8 mouse cellular contexts compared by ENCODE assay signal in genomic region chr7:49399314-49399713, GRCm38 (mm10).
A peak's percentile ranks its signal among the peaks of the same experiment; 100 is the strongest.
DNase-seq lines count a peak whose midpoint lies in the region; ATAC-seq and TF ChIP-seq lines count a peak whose summit lies in the region.

No protein-coding gene starts in this region.

- DNase-seq in heart, adult 2 months = peak in 1 of 2 experiments; percentile 27
- DNase-seq in heart, postnatal 25 days (ENCODE audit: low spot score) = no peak
- DNase-seq in brain, adult 2 months (ENCODE audit: low read depth, low spot score) = peak; percentile 89
- peak; percentile 70 for DNase-seq in intestine, embryonic 14.5 days (ENCODE audit: low spot score)
- peak; percentile 66 to 72 for DNase-seq in left cerebral cortex, postnatal 10 days (ENCODE audit: extremely low spot score in 1 of 2, low spot score in 2 of 2)
- DNase-seq in spleen, adult 12 weeks (ENCODE audit: low spot score) = peak; percentile 6

- H3K36me3 ChIP-seq in heart, adult 2 months (ENCODE audit: control insufficient read depth, insufficient read depth, low read length) = no peaks in the 10 kb centered on the region
- H3K36me3 ChIP-seq in intestine, embryonic 14.5 days (ENCODE audit: control insufficient read depth, insufficient read depth, low read length) = no peaks in the 10 kb centered on the region
- no peaks in the 10 kb centered on the region for H3K36me3 ChIP-seq in midbrain, embryonic 12.5 days

- H3K4me2 ChIP-seq in intestine, embryonic 14.5 days (ENCODE audit: low read length) = no peak overlapping the region
- H3K4me2 ChIP-seq in midbrain, embryonic 12.5 days (replicated peaks) = no peak overlapping the region

- intact Hi-C loops in heart, adult 2 months (cut with DNase I) = loop anchor here (2.0 to 5.0 kb wide), 3 partner anchors 27 to 147 kb away; no protein-coding TSS in a partner anchor
- intact Hi-C loops in heart, postnatal 25 days (cut with DNase I) = loop anchor here (2.0 kb wide), 1 partner anchor 25 kb away; no protein-coding TSS in a partner anchor
- intact Hi-C loops in left cerebral cortex, postnatal 10 days (cut with DNase I) = no loop called here

- no peak overlapping the region for H3K4me3 ChIP-seq in heart, adult 2 months
- no peak overlapping the region for H3K4me3 ChIP-seq in intestine, embryonic 14.5 days (ENCODE audit: low read depth, low read length)
- H3K4me3 ChIP-seq in midbrain, embryonic 12.5 days = no peak overlapping the region

- peaks cover 4% of the 10 kb centered on the region for H3K4me1 ChIP-seq in heart, adult 2 months (ENCODE audit: control insufficient read depth, insufficient read depth, low read length)
- no peaks in the 10 kb centered on the region for H3K4me1 ChIP-seq in intestine, embryonic 14.5 days (replicated peaks; ENCODE audit: control insufficient read depth, insufficient read depth, low read length)
- peaks cover 11% of the 10 kb centered on the region for H3K4me1 ChIP-seq in midbrain, embryonic 12.5 days

- no peak for TF ChIP-seq EP300 in heart, adult 2 months (IDR thresholded peaks at IDR 0.05; ENCODE audit: insufficient read depth, low read depth, low read length)

- TF ChIP-seq CTCF in heart, adult 2 months (IDR thresholded peaks at IDR 0.05) = peak; percentile 98; the same call in 1 of the 2 replicates

- no peak overlapping the region for H3K9ac ChIP-seq in heart, adult 2 months (ENCODE audit: low read depth, low read length)
- no peak overlapping the region for H3K9ac ChIP-seq in intestine, embryonic 14.5 days (ENCODE audit: low read length)
- H3K9ac ChIP-seq in midbrain, embryonic 12.5 days (replicated peaks) = no peak overlapping the region

- TF ChIP-seq POLR2A in heart, adult 2 months (IDR thresholded peaks at IDR 0.05; ENCODE audit: insufficient read depth, low read depth, low read length) = no peak

- no peaks in the 10 kb centered on the region for H3K79me2 ChIP-seq in heart, adult 2 months (replicated peaks; ENCODE audit: control insufficient read depth, insufficient read depth, low read length)

- H3K9me3 ChIP-seq in intestine, embryonic 14.5 days (ENCODE audit: control insufficient read depth, low read length) = no peaks in the 10 kb centered on the region
- H3K9me3 ChIP-seq in midbrain, embryonic 12.5 days = no peaks in the 10 kb centered on the region

- 38% methylated on average over 2 of the region's 2 CpGs for WGBS in heart, adult 2 months
- 32% methylated on average over 2 of the region's 2 CpGs for WGBS in intestine, embryonic 14.5 days
- WGBS in midbrain, embryonic 12.5 days = 41% methylated on average over 2 of the region's 2 CpGs

- H3K27me3 ChIP-seq in heart, adult 2 months (ENCODE audit: control insufficient read depth, insufficient read depth, low read length) = no peaks in the 10 kb centered on the region
- no peaks in the 10 kb centered on the region for H3K27me3 ChIP-seq in intestine, embryonic 14.5 days (replicated peaks; ENCODE audit: control insufficient read depth, insufficient read depth, low read length)
- 0 out of 2 replicates have a peak, but pooled peaks cover 2% of the 10 kb centered on the region for H3K27me3 ChIP-seq in midbrain, embryonic 12.5 days

- H3K27ac ChIP-seq in heart, adult 2 months = no peak overlapping the region
- H3K27ac ChIP-seq in intestine, embryonic 14.5 days (ENCODE audit: low read depth) = no peak overlapping the region
- H3K27ac ChIP-seq in midbrain, embryonic 12.5 days (replicated peaks) = no peak overlapping the region

- ATAC-seq in erythroid progenitor cell, adult 5-6 weeks (replicated peaks; ENCODE audit: low FRiP score, poor library complexity, severe bottlenecking) = peak; percentile 77
- ATAC-seq in intestine, embryonic 14.5 days (replicated peaks; ENCODE audit: low FRiP score, low TSS enrichment, low read depth) = 0 out of 2 replicates have a peak, but pooled peaks have one; percentile 28
- peak; percentile 20; the same call in 1 of the 2 replicates for ATAC-seq in midbrain, embryonic 12.5 days (ENCODE audit: low FRiP score, low read depth)

Comparison
In these comparisons a context has a peak if more than half of its experiments do, and no peak if none do; other contexts are left out.
1. ATAC-seq: peak in every context shown above with its lines; median percentile 77 in erythroid progenitor cell, adult 5-6 weeks; 28 in intestine, embryonic 14.5 days; 20 in midbrain, embryonic 12.5 days.